22 mouse cellular contexts compared by ENCODE assay signal in genomic region chr9:92547821-92548220, GRCm38 (mm10). TPM values are rescaled to one million over a fixed set of nuclear protein-coding genes. Genes with fewer than 3 reads are reported as not detected.
DNase-seq lines count a peak whose midpoint lies in the region; ATAC-seq and TF ChIP-seq lines count a peak whose summit lies in the region.
"Had no signal": no experiment of that assay in that cellular context is flagged by ENCODE, and none has a peak within 500 bp of the region (broad histone marks: within the 10 kb centered on the region; RNA-seq: fewer than 3 reads in every experiment).

No protein-coding gene starts in this region.

- no peak for TF ChIP-seq CTCF in midbrain, postnatal 0 days (IDR thresholded peaks at IDR 0.05)

- peak; percentile 23 to 70 for DNase-seq in adrenal gland, adult (ENCODE audit: inconsistent age in 2 of 2, low spot score in 1 of 2)
- no peak for DNase-seq in adrenal gland, adult 8-10 months
- peak; percentile 79 for DNase-seq in heart, adult 11 months
- no peak for DNase-seq in heart, adult 8-10 months (ENCODE audit: low spot score)
- DNase-seq in midbrain, embryonic 11.5 days (ENCODE audit: low spot score, missing footprints) = peak; percentile 64
- no peak for DNase-seq in midbrain, postnatal 0 days (ENCODE audit: low spot score)
- DNase-seq: adrenal gland, postnatal 10 days; adrenal gland, postnatal 14 days; adrenal gland, postnatal 25 days; adrenal gland, postnatal 36 days; B cell, adult 2 months; cerebellum, adult 11 months; cerebellum, adult 11-12 months; cerebellum, adult 18-20 months; cerebellum, adult 2 months; cerebellum, adult 8-10 months had no signal

- H3K4me1 ChIP-seq in midbrain, embryonic 11.5 days (ENCODE audit: control insufficient read depth, insufficient read depth, low read length) = peaks cover 8% of the 10 kb centered on the region
- H3K4me1 ChIP-seq in midbrain, postnatal 0 days (ENCODE audit: insufficient read depth, low read length) = 0 out of 2 replicates have a peak, but pooled peaks cover 2% of the 10 kb centered on the region

- WGBS in midbrain, embryonic 11.5 days = 94% methylated on average over 7 of the region's 7 CpGs
- WGBS in midbrain, postnatal 0 days = 96% methylated on average over 7 of the region's 7 CpGs

- no peak overlapping the region for H3K4me2 ChIP-seq in midbrain, embryonic 11.5 days
- H3K4me2 ChIP-seq in midbrain, postnatal 0 days (ENCODE audit: low read depth, low read length, poor library complexity, severe bottlenecking) = no peak overlapping the region

- no peaks in the 10 kb centered on the region for H3K9me3 ChIP-seq in midbrain, embryonic 11.5 days (ENCODE audit: control insufficient read depth, low read length)
- H3K9me3 ChIP-seq in midbrain, postnatal 0 days (ENCODE audit: low read length) = no peaks in the 10 kb centered on the region
- H3K9me3 ChIP-seq: G1E had no signal

- ATAC-seq in midbrain, embryonic 11.5 days (ENCODE audit: low FRiP score) = no peak
- no peak for ATAC-seq in midbrain, postnatal 0 days (ENCODE audit: low FRiP score)
- ATAC-seq: activated CD4-positive, CD25-positive, alpha-beta regulatory T cell, adult 4 months; CD4-positive, CD25-positive, alpha-beta regulatory T cell, adult 4 months; Patski had no signal

- no peaks in the 10 kb centered on the region for H3K36me3 ChIP-seq in midbrain, embryonic 11.5 days (ENCODE audit: control insufficient read depth, insufficient read depth, low read length)
- H3K36me3 ChIP-seq in midbrain, postnatal 0 days (ENCODE audit: insufficient read depth, low read length) = no peaks in the 10 kb centered on the region

- H3K27ac ChIP-seq in midbrain, embryonic 11.5 days (ENCODE audit: low read depth, low read length) = no peak overlapping the region
- no peak overlapping the region for H3K27ac ChIP-seq in midbrain, postnatal 0 days (ENCODE audit: low read depth, low read length)

- H3K27me3 ChIP-seq in midbrain, embryonic 11.5 days (ENCODE audit: control insufficient read depth, insufficient read depth, low read length) = no peaks in the 10 kb centered on the region
- H3K27me3 ChIP-seq in midbrain, postnatal 0 days (ENCODE audit: insufficient read depth, low read length) = no peaks in the 10 kb centered on the region
- H3K27me3 ChIP-seq: CH12.LX, Patski had no signal

- H3K4me3 ChIP-seq in midbrain, embryonic 11.5 days (ENCODE audit: low read depth, low read length) = no peak overlapping the region
- H3K4me3 ChIP-seq in midbrain, postnatal 0 days (ENCODE audit: low read depth, low read length) = no peak overlapping the region

- no peak overlapping the region for H3K9ac ChIP-seq in midbrain, embryonic 11.5 days (ENCODE audit: low read length)
- no peak overlapping the region for H3K9ac ChIP-seq in midbrain, postnatal 0 days (replicated peaks; ENCODE audit: low read length, poor library complexity, severe bottlenecking)

RNA-seq across cellular contexts. Expression of gene Plod2, which starts 5.8 kb away (rescaled TPM):
- 100 to 1,000 TPM; 176 to 205 (median 188) TPM for total RNA-seq in adrenal gland, adult 8-10 months (2022)
- total RNA-seq in heart, adult 8-10 months (2022) = 10 to 100 TPM; 12.7 to 16.6 (median 14.8) TPM
- 25.2 and 26.6 TPM in 2 replicates for polyA plus RNA-seq in midbrain, embryonic 11.5 days (2014; fragmentation: Nextera tagmentation; extraction: Ambion mirVana)
- 13.4 and 15.2 TPM in 2 replicates for total RNA-seq in midbrain, postnatal 0 days (2014; rRNA removed)
- 5.3 and 6.3 TPM in 2 replicates for polyA plus RNA-seq in midbrain, postnatal 0 days (2015; fragmentation: Nextera tagmentation; extraction: Ambion mirVana)
- total RNA-seq: CH12.LX, MEL had no signal

Comparison
In these comparisons a context has a peak if more than half of its experiments do, and no peak if none do; other contexts are left out.
1. DNase-seq: peak in adrenal gland, adult (2 of 2), heart, adult 11 months (single experiment) and midbrain, embryonic 11.5 days (single experiment); none in adrenal gland, adult 8-10 months (single experiment), heart, adult 8-10 months (single experiment) and midbrain, postnatal 0 days (single experiment).
2. RNA of gene Plod2, which starts 5.8 kb away (total RNA-seq): 176 to 205 TPM in adrenal gland, adult 8-10 months; 12.7 to 16.6 TPM in heart, adult 8-10 months and 13.4 to 15.2 TPM in midbrain, postnatal 0 days; every median in the first group is over 10 times any median in the second.